Mouse (Mus musculus) monocyte, adult 59 days (primary cell): ENCODE data around the gene Ero1lb. TPM values are rescaled to one million over a fixed set of nuclear protein-coding genes. Genes with fewer than 3 reads are reported as not detected.

Experiments
- total RNA-seq, 2 experiments: library from RNA; stranded (reverse); gene quantifications; one replicate each; pipeline ENCODE4 v1.2.4; 2023

Ero1lb gene
- 10 to 100 TPM; 28.5 to 33.0 TPM for total RNA-seq

GRCm38 (mm10) chr13:12565621-12566390 lies at the start of gene Ero1lb:
Ero1lb (plus strand) TSS chr13:12565874.

GRCm38 (mm10) chr13:12519955-12520584 lies 45.6 kb upstream of the Ero1lb start, which contains the start of gene Edaradd:
Edaradd (minus strand) TSS chr13:12520438.

Other genes starting within 250 kb of the Ero1lb start
- gene Actn2, start 225.1 kb upstream of the Ero1lb start, total RNA-seq: not detected
- gene Heatr1, start 170.8 kb upstream of the Ero1lb start, total RNA-seq: 10 to 100 TPM; 57.0 to 80.9 TPM
- gene Lgals8, start 100.9 kb upstream of the Ero1lb start, total RNA-seq: 10 to 100 TPM; 83.3 to 91.4 TPM
- under 1 TPM in 1 of 2 experiments, not detected in 1; 0.24 TPM for gene Edaradd, start 45.4 kb upstream of the Ero1lb start, total RNA-seq
- gene Prl2c3, start 234.2 kb downstream of the Ero1lb start, total RNA-seq: not detected